12 mouse cellular contexts compared by ENCODE assay signal in genomic region chr19:60782034-60782433, GRCm38 (mm10).
"Had no signal": no experiment of that assay in that cellular context is flagged by ENCODE, and none has a peak within 500 bp of the region (broad histone marks: within the 10 kb centered on the region; RNA-seq: fewer than 3 reads in every experiment).

No protein-coding gene starts in this region.

- H3K27ac ChIP-seq: lung, embryonic 15.5 days; midbrain, embryonic 10.5 days; midbrain, embryonic 12.5 days; neural tube, embryonic 12.5 days had no signal

- H3K4me3 ChIP-seq: lung, embryonic 15.5 days; midbrain, embryonic 10.5 days; midbrain, embryonic 12.5 days; neural tube, embryonic 12.5 days had no signal

- DNase-seq: lung, adult 2 months; lung, postnatal 10 days; lung, postnatal 4 days; midbrain, embryonic 14.5 days; right cerebral cortex, postnatal 14 days; thymus, adult 18-20 months; thymus, postnatal 14 days; thymus, postnatal 36 days had no signal

- H3K27me3 ChIP-seq: lung, embryonic 15.5 days; midbrain, embryonic 12.5 days; neural tube, embryonic 12.5 days had no signal

- H3K9ac ChIP-seq: lung, embryonic 15.5 days; midbrain, embryonic 12.5 days; neural tube, embryonic 12.5 days had no signal
